Mouse (Mus musculus): ENCODE data around the gene Pabpc1l.
A peak's percentile ranks its signal among the peaks of the same experiment; 100 is the strongest.

Pabpc1l gene

DNA sequence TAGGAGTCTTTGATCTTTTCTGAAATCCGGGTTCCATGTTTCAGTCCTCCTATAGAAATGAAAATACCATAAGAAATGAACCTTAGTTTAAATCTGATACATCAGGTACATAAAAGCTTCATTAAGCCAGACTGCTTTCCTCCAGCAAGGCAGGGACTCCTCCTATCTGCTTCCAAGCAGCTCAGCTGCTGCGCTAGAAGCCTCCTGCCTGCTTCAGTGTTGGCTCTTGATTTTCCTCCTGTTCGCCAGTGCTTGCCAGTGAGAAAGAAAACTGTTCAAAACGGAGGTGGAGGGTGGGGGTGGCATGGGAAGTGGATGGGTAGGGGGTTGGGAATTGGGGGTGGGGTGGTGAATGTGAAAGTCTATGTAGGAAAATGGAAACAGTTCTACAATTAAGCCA is 64.3 kb downstream of the Pabpc1l start:
- DNase-seq: no peak

DNA sequence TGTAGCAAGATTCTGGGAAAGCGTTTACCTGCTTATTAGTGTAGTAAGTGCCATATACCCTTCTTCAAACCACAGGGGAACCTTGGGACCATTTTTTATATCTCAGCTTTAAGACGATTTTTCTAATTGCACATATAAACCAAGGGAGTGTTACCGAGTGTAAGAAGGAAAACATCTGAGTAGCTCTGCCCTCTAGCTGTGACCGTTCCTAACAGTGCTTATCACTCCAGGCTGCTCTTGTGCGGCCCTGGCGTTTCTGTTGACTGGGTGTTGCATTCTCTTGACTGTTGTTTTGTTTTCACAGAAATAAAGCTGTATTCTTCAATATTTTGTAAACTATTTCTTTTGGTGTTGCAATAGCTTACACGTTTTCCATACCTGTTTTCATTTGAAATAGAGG is 68.9 kb downstream of the Pabpc1l start:
- no peak for DNase-seq

DNA sequence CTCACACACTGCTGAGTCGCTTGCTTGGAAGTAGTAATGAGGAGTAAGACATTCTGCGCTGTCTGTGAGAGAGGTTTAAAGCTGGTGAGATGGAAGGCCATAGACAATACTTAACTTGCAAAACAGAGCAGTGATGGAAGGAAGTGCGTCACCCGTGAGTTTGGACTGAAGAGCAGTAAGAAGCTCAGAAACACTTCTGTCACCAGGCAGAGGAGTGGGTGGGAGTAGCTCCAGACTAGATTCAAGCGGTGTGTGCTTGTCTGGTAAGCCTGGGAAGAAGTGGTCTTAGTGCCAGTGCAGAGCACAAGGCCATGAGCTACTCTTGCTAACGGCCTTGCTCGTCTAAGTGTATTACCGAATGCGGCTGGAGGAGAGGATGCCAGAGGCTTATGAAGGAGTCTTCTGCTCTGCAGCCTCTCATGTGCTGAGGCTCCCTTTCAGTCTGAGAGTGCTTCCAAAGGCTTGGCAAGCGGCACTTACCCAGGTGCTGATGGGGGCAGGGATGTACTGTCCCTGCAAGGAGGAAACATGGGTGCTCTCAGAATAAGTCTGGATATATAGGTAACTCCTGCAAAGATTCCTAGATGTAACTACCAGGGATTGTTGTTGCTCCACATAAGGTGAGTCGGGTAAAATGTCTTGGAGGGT is 73.5 kb downstream of the Pabpc1l start:
- DNase-seq: peak; percentile 66
